Mouse (Mus musculus): ENCODE data around the gene Recql5.

Recql5 gene

GRCm38 (mm10) chr11:115933108-115933746, at the start of gene Recql5, which contains the start of gene Sap30bp:
Gene Recql5 (minus strand): TSS chr11:115933477.
Gene Sap30bp (plus strand): TSS chr11:115933282.
- DNase-seq (ENCODE audit: inconsistent age in 2 of 2, low spot score in 1 of 2), result peak; percentile 97 to 99

- DNase-seq (ENCODE audit: inconsistent age in 2 of 2, low spot score in 1 of 2), result no peak
Observed at GRCm38 (mm10) chr11:115982472-115982871, 49.2 kb upstream of the Recql5 start.

- DNase-seq (ENCODE audit: inconsistent age in 2 of 2, low spot score in 1 of 2), result no peak
Observed at GRCm38 (mm10) chr11:115975544-115975943, 42.3 kb upstream of the Recql5 start.

GRCm38 (mm10) chr11:115975083-115975420, 41.8 kb upstream of the Recql5 start:
- no peak for DNase-seq (ENCODE audit: inconsistent age in 2 of 2, low spot score in 1 of 2)

GRCm38 (mm10) chr11:115974309-115975082, 41.2 kb upstream of the Recql5 start, which contains the start of gene Itgb4:
Gene Itgb4 (plus strand): TSS chr11:115974709.
- DNase-seq (ENCODE audit: inconsistent age in 2 of 2, low spot score in 1 of 2), result peak in 1 of 2 experiments; percentile 25

- no peak for DNase-seq (ENCODE audit: inconsistent age in 2 of 2, low spot score in 1 of 2)
Observed at GRCm38 (mm10) chr11:115971016-115971415, 37.7 kb upstream of the Recql5 start.

GRCm38 (mm10) chr11:115970006-115970673, 36.9 kb upstream of the Recql5 start:
- DNase-seq (ENCODE audit: inconsistent age in 2 of 2, low spot score in 1 of 2), result no peak

- no peak for DNase-seq (ENCODE audit: inconsistent age in 2 of 2, low spot score in 1 of 2)
Observed at GRCm38 (mm10) chr11:115968731-115969405, 35.6 kb upstream of the Recql5 start.

- peak; percentile 82 to 89 for DNase-seq (ENCODE audit: inconsistent age in 2 of 2, low spot score in 1 of 2)
Observed at GRCm38 (mm10) chr11:115964977-115965604, 31.8 kb upstream of the Recql5 start.

- peak; percentile 33 to 62 for DNase-seq (ENCODE audit: inconsistent age in 2 of 2, low spot score in 1 of 2)
Observed at GRCm38 (mm10) chr11:115962651-115963412, 29.6 kb upstream of the Recql5 start.

GRCm38 (mm10) chr11:115959018-115959417, 25.7 kb upstream of the Recql5 start:
- no peak for DNase-seq (ENCODE audit: inconsistent age in 2 of 2, low spot score in 1 of 2)

GRCm38 (mm10) chr11:115957971-115958370, 24.7 kb upstream of the Recql5 start:
- DNase-seq (ENCODE audit: inconsistent age in 2 of 2, low spot score in 1 of 2), result no peak

- DNase-seq (ENCODE audit: inconsistent age in 2 of 2, low spot score in 1 of 2), result no peak
Observed at GRCm38 (mm10) chr11:115956453-115956852, 23.2 kb upstream of the Recql5 start.

- peak in 1 of 2 experiments; percentile 56 for DNase-seq (ENCODE audit: inconsistent age in 2 of 2, low spot score in 1 of 2)
Observed at GRCm38 (mm10) chr11:115955195-115955858, 22.1 kb upstream of the Recql5 start.

GRCm38 (mm10) chr11:115954712-115955111, 21.4 kb upstream of the Recql5 start:
- no peak for DNase-seq (ENCODE audit: inconsistent age in 2 of 2, low spot score in 1 of 2)

GRCm38 (mm10) chr11:115950719-115951118, 17.4 kb upstream of the Recql5 start:
- no peak for DNase-seq (ENCODE audit: inconsistent age in 2 of 2, low spot score in 1 of 2)

- DNase-seq (ENCODE audit: inconsistent age in 2 of 2, low spot score in 1 of 2), result no peak
Observed at GRCm38 (mm10) chr11:115948316-115948715, 15.0 kb upstream of the Recql5 start.

GRCm38 (mm10) chr11:115946221-115946828, 13.0 kb upstream of the Recql5 start:
- no peak for DNase-seq (ENCODE audit: inconsistent age in 2 of 2, low spot score in 1 of 2)

GRCm38 (mm10) chr11:115945247-115945646, 12.0 kb upstream of the Recql5 start:
- DNase-seq (ENCODE audit: inconsistent age in 2 of 2, low spot score in 1 of 2), result no peak

Measured in adrenal gland, adult (tissue).